Mouse (Mus musculus) limb, embryonic 11.5 days (tissue): ENCODE data around the gene Nfix. TPM values are rescaled to one million over a fixed set of nuclear protein-coding genes. Genes with fewer than 3 reads are reported as not detected.
A peak's percentile ranks its signal among the peaks of the same experiment; 100 is the strongest.

Experiments used
- ATAC-seq: fragments of 200-750 bp; cut with Nextera tagmentation; 2 replicates; pipeline ENCODE4 v1.8.0; 2017; ENCODE audit warnings: low read depth; ENCODE audit not compliant: insufficient number of reproducible peaks, low FRiP score, low TSS enrichment
- DNase-seq: peaks from one replicate; pipeline ENCODE4 v3.0.0-alpha.2; 2015; ENCODE audit warnings: low spot score
- H3K27ac ChIP-seq: fragments of 300-500 bp; sonication (generic); replicated peaks from 2 replicates; pipeline ENCODE4 v1.5.1; 2014; ENCODE audit warnings: low read depth, mild to moderate bottlenecking, low read length
- H3K27me3 ChIP-seq: fragments of 300-500 bp; sonication (generic); 2 replicates; pipeline ENCODE4 v1.6.1; 2014; ENCODE audit warnings: mild to moderate bottlenecking, low read length, mixed read lengths; ENCODE audit not compliant: control insufficient read depth, insufficient read depth
- H3K36me3 ChIP-seq: fragments of 300-500 bp; sonication (generic); 2 replicates; pipeline ENCODE4 v1.6.1; 2014; ENCODE audit warnings: mild to moderate bottlenecking, low read length, moderate library complexity, mixed read lengths; ENCODE audit not compliant: control insufficient read depth, insufficient read depth
- H3K4me1 ChIP-seq: fragments of 300-500 bp; sonication (generic); 2 replicates; pipeline ENCODE4 v1.6.1; 2014; ENCODE audit warnings: low read length, mixed read lengths; ENCODE audit not compliant: control insufficient read depth, insufficient read depth
- H3K4me2 ChIP-seq: fragments of 300-500 bp; sonication (generic); 2 replicates; pipeline ENCODE4 v1.6.1; 2014; ENCODE audit warnings: low read depth, mild to moderate bottlenecking, moderate library complexity; ENCODE audit not compliant: severe bottlenecking
- H3K4me3 ChIP-seq: fragments of 300-500 bp; sonication (generic); 2 replicates; pipeline ENCODE4 v1.5.1; 2014; ENCODE audit warnings: low read depth, low read length
- H3K9ac ChIP-seq: fragments of 300-500 bp; sonication (generic); 2 replicates; pipeline ENCODE4 v1.6.1; 2014; ENCODE audit warnings: mild to moderate bottlenecking, low read length
- H3K9me3 ChIP-seq: fragments of 300-500 bp; sonication (generic); 2 replicates; pipeline ENCODE4 v1.6.1; 2016; ENCODE audit warnings: low read length; ENCODE audit not compliant: control insufficient read depth
- WGBS: fragments of 180-500 bp; shearing (Covaris S2); extraction: QIAGEN DNeasy Blood & Tissue Kit; methylation state at CpG from one replicate; pipeline ENCODE4 v1.1.7; 2014; 5-methylcytosine and 5-hydroxymethylcytosine counted together
- polyA plus RNA-seq: library from polyadenylated mRNA; unstranded; fragments of >200 nt; fragmentation: Nextera tagmentation; extraction: Ambion mirVana; gene quantifications from 2 replicates; pipeline ENCODE4 v1.2.1, GENCODE M21; 2014

Gene Nfix
- polyA plus RNA-seq, 1 experiment from 2014 or later, result 4.6 TPM

DNA sequence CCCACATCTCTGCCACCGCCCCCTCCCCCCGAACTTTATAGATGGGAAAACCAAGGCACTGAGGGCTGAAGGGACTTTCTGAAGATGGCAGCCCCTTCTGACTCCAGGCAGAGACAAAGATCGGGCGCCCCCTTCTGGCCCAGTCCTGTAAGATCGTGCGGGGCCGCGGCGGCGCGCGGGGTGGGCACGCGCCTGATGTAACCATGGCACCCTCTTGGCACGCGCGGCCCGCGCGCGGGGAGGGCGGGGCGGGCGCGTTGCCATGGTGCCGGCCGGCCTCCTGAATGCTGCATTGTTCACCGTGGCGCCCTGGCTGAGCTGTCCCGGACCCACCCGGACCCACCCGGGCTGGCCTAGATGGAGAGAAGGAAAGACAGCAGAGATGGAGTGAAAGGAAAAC lies 10.8 kb upstream of the Nfix start:
- peak overlapping the region; percentile 48 for H3K4me2 ChIP-seq
- H3K27me3 ChIP-seq, result peaks cover 31% of the 10 kb centered on the region
- peak; percentile 75 for ATAC-seq
- DNase-seq, result peak; percentile 97
- no peaks in the 10 kb centered on the region for H3K36me3 ChIP-seq
- H3K9me3 ChIP-seq, result peaks cover 2% of the 10 kb centered on the region; the same call in 1 of the 2 replicates
- peaks cover 3% of the 10 kb centered on the region; the same call in 1 of the 2 replicates for H3K4me1 ChIP-seq
- H3K4me3 ChIP-seq, result peak overlapping the region; percentile 22
- 0 out of 2 replicates have a peak overlapping the region, but pooled peaks have one; percentile 19 for H3K9ac ChIP-seq
- no peak overlapping the region for H3K27ac ChIP-seq
- under 1% methylated on average over 32 of the region's 32 CpGs for WGBS

GRCm38 (mm10) chr8:84809941-84810280 lies 9.8 kb upstream of the Nfix start:
- Histone ChIP-seq H3K9me3 (peaks cover 2% of the 10 kb centered on the region; the same call in 1 of the 2 replicates), H3K9ac (no peak overlapping the region), H3K36me3 (no peaks in the 10 kb centered on the region), H3K27me3 (peaks cover 36% of the 10 kb centered on the region), H3K4me2 (no peak overlapping the region), H3K4me3 (no peak overlapping the region), H3K27ac (no peak overlapping the region), H3K4me1 (peaks cover 3% of the 10 kb centered on the region; the same call in 1 of the 2 replicates)
- DNase-seq (no peak), ATAC-seq (no peak)
- WGBS, result 75% methylated on average over 5 of the region's 5 CpGs

DNA sequence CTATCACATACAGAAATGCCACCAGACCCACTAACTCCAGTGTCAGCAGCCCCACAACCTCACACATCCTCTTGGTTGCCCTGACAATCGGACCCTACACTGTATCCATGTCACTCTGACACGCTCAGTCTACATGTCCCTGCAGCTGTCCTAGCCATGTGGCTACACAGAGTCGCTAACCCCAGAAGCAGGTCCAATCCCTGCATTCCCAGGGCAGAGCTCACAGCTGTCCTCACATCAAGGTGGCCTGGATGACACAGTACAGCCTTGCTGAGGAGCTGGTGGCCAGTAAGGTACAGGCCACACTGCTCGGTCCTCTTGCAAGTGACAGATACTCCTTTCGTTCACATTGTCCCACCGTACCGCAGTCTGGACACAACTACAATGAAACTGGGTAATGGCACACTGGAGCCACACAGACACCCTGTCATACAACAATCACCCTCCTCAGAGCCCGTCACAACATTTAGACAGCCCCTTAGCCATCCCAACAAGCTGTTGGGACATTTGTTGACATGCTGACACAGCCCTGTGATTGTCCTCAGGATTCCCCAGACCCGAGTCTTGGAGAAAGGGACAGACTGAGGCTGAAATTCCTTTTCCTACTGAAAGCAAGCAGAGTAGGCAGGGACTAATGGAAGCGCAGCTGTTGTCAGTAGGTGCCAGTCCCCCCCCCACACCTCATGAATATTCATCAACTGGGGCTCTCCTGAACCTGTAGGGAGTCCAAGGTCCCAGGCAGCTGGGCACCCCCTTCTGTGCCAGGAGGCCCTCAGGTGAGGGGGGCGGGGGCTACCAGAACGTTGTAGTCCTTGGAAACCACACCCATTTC lies 9.2 kb upstream of the Nfix start:
- no peak overlapping the region for H3K9ac ChIP-seq
- peaks cover 37% of the 10 kb centered on the region for H3K27me3 ChIP-seq
- H3K4me1 ChIP-seq, result peaks cover 3% of the 10 kb centered on the region; the same call in 1 of the 2 replicates
- no peaks in the 10 kb centered on the region for H3K36me3 ChIP-seq
- ATAC-seq, result no peak
- no peak overlapping the region for H3K4me3 ChIP-seq
- no peak for DNase-seq
- 59% methylated on average over 12 of the region's 12 CpGs for WGBS
- H3K27ac ChIP-seq, result no peak overlapping the region
- no peak overlapping the region for H3K4me2 ChIP-seq
- H3K9me3 ChIP-seq, result peaks cover 2% of the 10 kb centered on the region; the same call in 1 of the 2 replicates

DNA sequence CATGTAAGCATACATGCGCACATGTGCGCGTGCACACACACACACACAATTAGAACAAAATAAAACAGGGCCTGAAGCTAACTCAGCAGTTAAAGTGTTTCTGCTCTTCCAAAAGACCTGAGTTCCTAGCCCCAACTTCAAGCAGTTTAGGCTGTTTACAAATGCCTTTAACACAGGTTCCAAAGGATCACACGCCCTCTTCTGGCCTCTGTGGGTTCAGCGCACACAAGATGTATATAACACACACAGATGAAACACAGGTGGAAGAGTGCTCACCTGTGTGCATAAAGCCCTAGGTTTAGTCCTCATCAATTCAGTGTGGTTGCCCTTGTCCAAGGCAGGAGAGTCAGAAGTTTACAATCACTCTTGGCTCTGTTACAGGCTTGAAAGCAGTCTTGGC lies 5.9 kb upstream of the Nfix start:
- 93% methylated on average over 5 of the region's 5 CpGs for WGBS
- no peak overlapping the region for H3K4me3 ChIP-seq
- H3K27ac ChIP-seq, result no peak overlapping the region
- no peaks in the 10 kb centered on the region for H3K36me3 ChIP-seq
- no peak for DNase-seq
- no peak overlapping the region for H3K4me2 ChIP-seq
- peaks cover 50% of the 10 kb centered on the region for H3K27me3 ChIP-seq
- peaks cover 2% of the 10 kb centered on the region; the same call in 1 of the 2 replicates for H3K9me3 ChIP-seq
- ATAC-seq, result no peak
- H3K9ac ChIP-seq, result no peak overlapping the region
- peaks cover 3% of the 10 kb centered on the region for H3K4me1 ChIP-seq

GRCm38 (mm10) chr8:84799136-84799931 lies 810 bp downstream of the Nfix start:
- no peak for ATAC-seq
- Histone ChIP-seq H3K4me1 (peaks cover 15% of the 10 kb centered on the region; the same call in 1 of the 2 replicates), H3K9ac (peak overlapping the region; percentile 91), H3K4me2 (peak overlapping the region; percentile 93), H3K4me3 (peak overlapping the region; percentile 63), H3K27me3 (peaks cover 79% of the 10 kb centered on the region), H3K9me3 (no peaks in the 10 kb centered on the region), H3K27ac (peak overlapping the region; percentile 42; the same call in 1 of the 2 replicates), H3K36me3 (no peaks in the 10 kb centered on the region)
- WGBS, result under 1% methylated on average over 83 of the region's 108 CpGs
- DNase-seq, result peak; percentile 68

DNA sequence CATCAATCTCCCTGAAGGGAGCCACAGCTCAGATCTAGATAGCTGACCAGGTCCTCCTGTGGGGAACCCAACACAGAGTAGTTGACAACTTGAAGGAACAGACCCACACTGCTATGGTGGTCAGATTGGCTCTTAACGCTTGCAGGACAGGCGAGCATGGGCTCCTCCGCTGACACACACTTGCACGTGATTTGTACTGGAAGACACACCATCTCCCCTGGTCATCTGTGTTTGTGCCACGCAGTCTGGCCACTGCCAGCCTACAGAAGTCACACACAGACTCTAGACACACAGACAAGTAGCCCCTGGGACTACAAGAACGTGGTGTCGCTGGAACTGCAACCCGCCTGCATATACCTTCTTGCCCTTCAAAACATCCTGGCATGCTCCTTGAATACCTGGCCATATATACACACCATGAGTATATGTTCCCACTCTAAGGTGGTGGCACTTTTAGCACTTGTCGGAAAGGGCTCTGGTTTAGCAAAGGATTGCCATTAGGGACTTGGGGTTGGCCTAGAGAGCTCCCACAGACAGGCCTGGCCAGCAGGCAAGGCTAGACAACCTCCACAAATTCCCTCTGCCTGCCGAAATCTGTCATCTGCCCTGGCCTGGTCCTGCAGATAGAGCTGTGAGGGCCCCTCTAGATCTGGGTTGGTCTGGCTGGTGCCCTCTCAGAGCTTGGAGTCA lies 1.6 kb downstream of the Nfix start:
- no peak overlapping the region for H3K27ac ChIP-seq
- peak overlapping the region; percentile 91 for H3K9ac ChIP-seq
- peaks cover 19% of the 10 kb centered on the region for H3K4me1 ChIP-seq
- no peak for ATAC-seq
- peak; percentile 43 for DNase-seq
- H3K36me3 ChIP-seq, result no peaks in the 10 kb centered on the region
- peak overlapping the region; percentile 63 for H3K4me3 ChIP-seq
- peak overlapping the region; percentile 93 for H3K4me2 ChIP-seq
- WGBS, result 34% methylated on average over 10 of the region's 10 CpGs
- H3K27me3 ChIP-seq, result peaks cover 83% of the 10 kb centered on the region
- no peaks in the 10 kb centered on the region for H3K9me3 ChIP-seq

GRCm38 (mm10) chr8:84797971-84798370 lies 2.2 kb downstream of the Nfix start:
- peaks cover 83% of the 10 kb centered on the region for H3K27me3 ChIP-seq
- H3K27ac ChIP-seq, result no peak overlapping the region
- peaks cover 19% of the 10 kb centered on the region for H3K4me1 ChIP-seq
- H3K4me3 ChIP-seq, result no peak overlapping the region; the same call in 1 of the 2 replicates
- H3K4me2 ChIP-seq, result no peak overlapping the region
- H3K9ac ChIP-seq, result no peak overlapping the region
- WGBS, result 67% methylated on average over 6 of the region's 6 CpGs
- ATAC-seq, result no peak
- H3K36me3 ChIP-seq, result no peaks in the 10 kb centered on the region
- DNase-seq, result no peak
- H3K9me3 ChIP-seq, result no peaks in the 10 kb centered on the region

- DNase-seq, result no peak
- no peak overlapping the region for H3K9ac ChIP-seq
- no peaks in the 10 kb centered on the region for H3K9me3 ChIP-seq
- peaks cover 19% of the 10 kb centered on the region for H3K4me1 ChIP-seq
- no peak overlapping the region for H3K4me2 ChIP-seq
- no peaks in the 10 kb centered on the region for H3K36me3 ChIP-seq
- no peak for ATAC-seq
- WGBS, result 69% methylated on average over 15 of the region's 15 CpGs
- peaks cover 86% of the 10 kb centered on the region for H3K27me3 ChIP-seq
- no peak overlapping the region for H3K4me3 ChIP-seq
- H3K27ac ChIP-seq, result no peak overlapping the region
Measured at GRCm38 (mm10) chr8:84797256-84797797, 2.8 kb downstream of the Nfix start.
